Mouse (Mus musculus) mouse embryonic stem cell (cell line): ENCODE data around the gene Fbxo11.
"Not testable (repeated sequence)": the region's sequence is repeated elsewhere in the genome, so short reads cannot be mapped to it uniquely, and the experiment has no call there.

Experiments used
- in situ Hi-C, 2 experiments: fragments of 300-500 bp; cut with MboI; formaldehyde crosslinking; loops; 1 replicate in 1 of 2; 3 replicates in 1 of 2; pipeline ENCODE4 v1.14.3; 2019 to 2020; ENCODE audit warnings: low sequenced_read_pairs in 2 of 2, low pct_unique_long_range_greater_than_20kb in 1 of 2, mixed read lengths in 1 of 2; ENCODE audit not compliant: unreplicated experiment in 1 of 2

Gene Fbxo11

GRCm38 (mm10) chr17:88031755-88032154 is 33.3 kb downstream of the Fbxo11 start:
- in situ Hi-C loops: no loop called here

GRCm38 (mm10) chr17:88029194-88029970 is 35.7 kb downstream of the Fbxo11 start:
- in situ Hi-C loops: no loop called here

- in situ Hi-C loops: no loop called here
Observed at GRCm38 (mm10) chr17:88025227-88025626, 39.9 kb downstream of the Fbxo11 start.

GRCm38 (mm10) chr17:88023924-88024323 is 41.2 kb downstream of the Fbxo11 start:
- in situ Hi-C loops: no loop called here

- in situ Hi-C loops: not testable (repeated sequence)
Observed at GRCm38 (mm10) chr17:88016027-88016426, 49.1 kb downstream of the Fbxo11 start.

- in situ Hi-C loops: no loop called here
Observed at GRCm38 (mm10) chr17:88014456-88014855, 50.6 kb downstream of the Fbxo11 start.

- in situ Hi-C loops: no loop called here
Observed at GRCm38 (mm10) chr17:88006956-88007355, 58.1 kb downstream of the Fbxo11 start.

GRCm38 (mm10) chr17:88004892-88005291 is 60.2 kb downstream of the Fbxo11 start:
- in situ Hi-C loops: no loop called here

- in situ Hi-C loops: no loop called here
Observed at GRCm38 (mm10) chr17:87997808-87998207, 67.3 kb downstream of the Fbxo11 start.

- in situ Hi-C loops: no loop called here
Observed at GRCm38 (mm10) chr17:87993338-87993737, 71.8 kb downstream of the Fbxo11 start.

GRCm38 (mm10) chr17:87992154-87992553 is 72.9 kb downstream of the Fbxo11 start:
- in situ Hi-C loops: no loop called here

- in situ Hi-C loops: no loop called here
Observed at GRCm38 (mm10) chr17:87987507-87987906, 77.6 kb downstream of the Fbxo11 start.

GRCm38 (mm10) chr17:87985916-87986315 is 79.2 kb downstream of the Fbxo11 start:
- in situ Hi-C loops: no loop called here

GRCm38 (mm10) chr17:87984440-87985214 is 80.5 kb downstream of the Fbxo11 start:
- in situ Hi-C loops: no loop called here

- in situ Hi-C loops: no loop called here
Observed at GRCm38 (mm10) chr17:87983313-87983712, 81.8 kb downstream of the Fbxo11 start.

GRCm38 (mm10) chr17:87982112-87982511 is 83.0 kb downstream of the Fbxo11 start:
- in situ Hi-C loops: no loop called here

GRCm38 (mm10) chr17:87979696-87980095 is 85.4 kb downstream of the Fbxo11 start:
- in situ Hi-C loops: not testable (repeated sequence)

- in situ Hi-C loops: not testable (repeated sequence)
Observed at GRCm38 (mm10) chr17:87976927-87977326, 88.2 kb downstream of the Fbxo11 start.

- in situ Hi-C loops: no loop called here
Observed at GRCm38 (mm10) chr17:87976154-87976806, 88.8 kb downstream of the Fbxo11 start.
